ENCODE assay signal across 9 mouse cellular contexts in genomic region chr17:84363444-84363843, GRCm38 (mm10).
DNase-seq lines count a peak whose midpoint lies in the region; ATAC-seq and TF ChIP-seq lines count a peak whose summit lies in the region.
"Had no signal": no experiment of that assay in that cellular context is flagged by ENCODE, and none has a peak within 500 bp of the region (broad histone marks: within the 10 kb centered on the region; RNA-seq: fewer than 3 reads in every experiment).

No protein-coding gene starts in this region.

- peak; percentile 37 to 70 for DNase-seq in adrenal gland, adult (ENCODE audit: inconsistent age in 2 of 2, low spot score in 1 of 2)
- DNase-seq in adrenal gland, adult 2 months, result no peak
- DNase-seq in kidney, adult 2 months, result no peak
- DNase-seq in embryonic facial prominence, embryonic 14.5 days (ENCODE audit: low spot score), result no peak
- DNase-seq in frontal cortex, postnatal 25 days (ENCODE audit: low spot score in 2 of 2), result no peak
- no peak for DNase-seq in left cerebral cortex, adult 2 months (ENCODE audit: extremely low spot score in 1 of 2, low spot score in 2 of 2)

- peak overlapping the region; percentile 92; the same call in 1 of the 2 replicates for H3K27ac ChIP-seq in kidney, embryonic 15.5 days
- H3K27ac ChIP-seq in kidney, adult 2 months (ENCODE audit: insufficient read depth, low read depth, low read length), result no peak overlapping the region
- 0 out of 2 replicates have a peak overlapping the region, but pooled peaks have one; percentile 69 for H3K27ac ChIP-seq in embryonic facial prominence, embryonic 14.5 days (replicated peaks; ENCODE audit: low read depth, low read length)
- 0 out of 2 replicates have a peak overlapping the region, but pooled peaks have one; percentile 26 for H3K27ac ChIP-seq in lung, embryonic 15.5 days
- no peak overlapping the region for H3K27ac ChIP-seq in left cerebral cortex, adult 2 months

- no peak for TF ChIP-seq CTCF in kidney, adult 2 months (conservative IDR thresholded peaks at IDR 0.05; ENCODE audit: insufficient read depth, insufficient read length, low read depth, low read length)
- TF ChIP-seq CTCF in left cerebral cortex, adult 2 months (IDR thresholded peaks at IDR 0.05), result no peak

- TF ChIP-seq POLR2A in kidney, adult 2 months (IDR thresholded peaks at IDR 0.05; ENCODE audit: low read depth, low read length), result no peak

- H3K4me3 ChIP-seq in kidney, embryonic 15.5 days (replicated peaks), result no peak overlapping the region
- H3K4me3 ChIP-seq in kidney, adult 2 months (ENCODE audit: insufficient read depth, low read depth, low read length), result no peak overlapping the region
- H3K4me3 ChIP-seq in embryonic facial prominence, embryonic 14.5 days (ENCODE audit: low read depth, low read length), result no peak overlapping the region
- H3K4me3 ChIP-seq in lung, embryonic 15.5 days, result no peak overlapping the region
- no peak overlapping the region for H3K4me3 ChIP-seq in left cerebral cortex, adult 2 months

- intact Hi-C loops in left cerebral cortex, adult 2 months (cut with DNase I), result no loop called here

- no peak for ATAC-seq in kidney, embryonic 15.5 days (replicated peaks; ENCODE audit: low FRiP score)
- no peak for ATAC-seq in embryonic facial prominence, embryonic 14.5 days (ENCODE audit: low read depth)
- ATAC-seq in lung, embryonic 15.5 days (ENCODE audit: borderline replicate concordance, extremely low read depth, low FRiP score, low TSS enrichment), result no peak
- ATAC-seq: Patski had no signal

- H3K36me3 ChIP-seq in kidney, embryonic 15.5 days, result peaks cover 10% of the 10 kb centered on the region
- H3K36me3 ChIP-seq in kidney, adult 2 months (ENCODE audit: control insufficient read depth, insufficient read depth, low read length), result no peaks in the 10 kb centered on the region; the same call in 1 of the 2 replicates
- H3K36me3 ChIP-seq in embryonic facial prominence, embryonic 14.5 days (ENCODE audit: control insufficient read depth, insufficient read depth, low read length), result peaks cover 5% of the 10 kb centered on the region; the same call in 1 of the 2 replicates
- 0 out of 2 replicates have a peak, but pooled peaks cover 2% of the 10 kb centered on the region for H3K36me3 ChIP-seq in lung, embryonic 15.5 days

- H3K9ac ChIP-seq in kidney, embryonic 15.5 days, result no peak overlapping the region
- H3K9ac ChIP-seq in embryonic facial prominence, embryonic 14.5 days (ENCODE audit: low read depth, low read length), result no peak overlapping the region
- no peak overlapping the region for H3K9ac ChIP-seq in lung, embryonic 15.5 days

- H3K9me3 ChIP-seq in kidney, embryonic 15.5 days (replicated peaks), result no peaks in the 10 kb centered on the region
- no peaks in the 10 kb centered on the region for H3K9me3 ChIP-seq in embryonic facial prominence, embryonic 14.5 days (ENCODE audit: control insufficient read depth, low read length)
- H3K9me3 ChIP-seq in lung, embryonic 15.5 days, result no peaks in the 10 kb centered on the region

- WGBS in kidney, embryonic 15.5 days, result 32% methylated on average over 2 of the region's 2 CpGs
- WGBS in kidney, adult 2 months, result 34% methylated on average over 2 of the region's 2 CpGs
- 41% methylated on average over 2 of the region's 2 CpGs for WGBS in embryonic facial prominence, embryonic 14.5 days
- WGBS in lung, embryonic 15.5 days, result 38% methylated on average over 2 of the region's 2 CpGs

- no peak overlapping the region for H3K4me2 ChIP-seq in kidney, embryonic 15.5 days
- H3K4me2 ChIP-seq in embryonic facial prominence, embryonic 14.5 days (ENCODE audit: low read depth, low read length), result no peak overlapping the region
- no peak overlapping the region for H3K4me2 ChIP-seq in lung, embryonic 15.5 days

- H3K4me1 ChIP-seq in kidney, embryonic 15.5 days, result peaks cover 58% of the 10 kb centered on the region
- H3K4me1 ChIP-seq in kidney, adult 2 months (ENCODE audit: control insufficient read depth, insufficient read depth, low read length), result peaks cover 20% of the 10 kb centered on the region
- H3K4me1 ChIP-seq in embryonic facial prominence, embryonic 14.5 days (ENCODE audit: control insufficient read depth, insufficient read depth, low read length), result peaks cover 33% of the 10 kb centered on the region
- peaks cover 63% of the 10 kb centered on the region for H3K4me1 ChIP-seq in lung, embryonic 15.5 days

- no peaks in the 10 kb centered on the region for H3K27me3 ChIP-seq in kidney, embryonic 15.5 days
- no peaks in the 10 kb centered on the region for H3K27me3 ChIP-seq in kidney, adult 2 months (replicated peaks; ENCODE audit: control insufficient read depth, insufficient read depth, low read length)
- no peaks in the 10 kb centered on the region for H3K27me3 ChIP-seq in embryonic facial prominence, embryonic 14.5 days (replicated peaks; ENCODE audit: control insufficient read depth, insufficient read depth, low read length)
- no peaks in the 10 kb centered on the region for H3K27me3 ChIP-seq in lung, embryonic 15.5 days
- H3K27me3 ChIP-seq: Patski had no signal

Comparison
In these comparisons a context has a peak if more than half of its experiments do, and no peak if none do; other contexts are left out.
1. DNase-seq: peak in adrenal gland, adult (2 of 2); none in adrenal gland, adult 2 months (single experiment), kidney, adult 2 months (single experiment), embryonic facial prominence, embryonic 14.5 days (single experiment), frontal cortex, postnatal 25 days (0 of 2) and left cerebral cortex, adult 2 months (0 of 2).
2. H3K27ac ChIP-seq: peak in kidney, embryonic 15.5 days (single experiment), embryonic facial prominence, embryonic 14.5 days (single experiment) and lung, embryonic 15.5 days (single experiment); none in kidney, adult 2 months (single experiment) and left cerebral cortex, adult 2 months (single experiment).